Mouse (Mus musculus): Measurements from ENCODE around the gene Olfr573-ps1. TPM values are rescaled to one million over a fixed set of nuclear protein-coding genes. Genes with fewer than 3 reads are reported as not detected.

The Olfr573-ps1 gene
- polyA plus RNA-seq, 1 experiment from 2014 or later: not detected

- Histone ChIP-seq H3K27ac (ENCODE audit: low read depth, low read length) (no peak overlapping the region), H3K9me3 (ENCODE audit: control insufficient read depth, low read length) (no peaks in the 10 kb centered on the region), H3K36me3 (ENCODE audit: control insufficient read depth, insufficient read depth, low read length) (no peaks in the 10 kb centered on the region), H3K4me1 (replicated peaks; ENCODE audit: control insufficient read depth, insufficient read depth, low read length) (no peaks in the 10 kb centered on the region), H3K4me2 (replicated peaks; ENCODE audit: low read depth, low read length) (no peak overlapping the region), H3K4me3 (ENCODE audit: low read depth, low read length) (no peak overlapping the region), H3K9ac (ENCODE audit: low read depth, low read length) (no peak overlapping the region), H3K27me3 (ENCODE audit: control insufficient read depth, insufficient read depth, low read length) (no peaks in the 10 kb centered on the region)
- WGBS: 89% methylated on average over 1 of the region's 1 CpGs
- no peak for ATAC-seq (ENCODE audit: low FRiP score)
- no peak for DNase-seq (ENCODE audit: low spot score)
Measured at GRCm38 (mm10) chr7:102943417-102943816, 1.0 kb upstream of the Olfr573-ps1 start.

GRCm38 (mm10) chr7:102927105-102927504, 15.3 kb downstream of the Olfr573-ps1 start:
- H3K9me3 ChIP-seq (ENCODE audit: control insufficient read depth, low read length): no peaks in the 10 kb centered on the region
- ATAC-seq (ENCODE audit: low FRiP score): no peak
- no peaks in the 10 kb centered on the region for H3K4me1 ChIP-seq (replicated peaks; ENCODE audit: control insufficient read depth, insufficient read depth, low read length)
- no peaks in the 10 kb centered on the region for H3K27me3 ChIP-seq (ENCODE audit: control insufficient read depth, insufficient read depth, low read length)
- H3K9ac ChIP-seq (ENCODE audit: low read depth, low read length): no peak overlapping the region
- H3K4me3 ChIP-seq (ENCODE audit: low read depth, low read length): no peak overlapping the region
- 79% methylated on average over 3 of the region's 3 CpGs for WGBS
- H3K4me2 ChIP-seq (replicated peaks; ENCODE audit: low read depth, low read length): no peak overlapping the region
- H3K27ac ChIP-seq (ENCODE audit: low read depth, low read length): no peak overlapping the region
- DNase-seq (ENCODE audit: low spot score): no peak
- no peaks in the 10 kb centered on the region for H3K36me3 ChIP-seq (ENCODE audit: control insufficient read depth, insufficient read depth, low read length)

- no peak within 1 kb of the TSS for H3K9ac ChIP-seq (ENCODE audit: low read depth, low read length)
- H3K9me3 ChIP-seq (ENCODE audit: control insufficient read depth, low read length): no peaks in the 10 kb centered on the region
- H3K4me3 ChIP-seq (ENCODE audit: low read depth, low read length): no peak within 1 kb of the TSS
- no peak for DNase-seq (ENCODE audit: low spot score)
- no peaks in the 10 kb centered on the region for H3K27me3 ChIP-seq (ENCODE audit: control insufficient read depth, insufficient read depth, low read length)
- ATAC-seq (ENCODE audit: low FRiP score): no peak
- no peaks in the 10 kb centered on the region for H3K36me3 ChIP-seq (ENCODE audit: control insufficient read depth, insufficient read depth, low read length)
- no peak within 1 kb of the TSS for H3K4me2 ChIP-seq (replicated peaks; ENCODE audit: low read depth, low read length)
- WGBS: 74% methylated on average over 1 of the region's 1 CpGs
- no peak within 1 kb of the TSS for H3K27ac ChIP-seq (ENCODE audit: low read depth, low read length)
- no peaks in the 10 kb centered on the region for H3K4me1 ChIP-seq (replicated peaks; ENCODE audit: control insufficient read depth, insufficient read depth, low read length)
Measured at GRCm38 (mm10) chr7:102924109-102924508, 18.3 kb downstream of the Olfr573-ps1 start, which contains the start of gene Olfr572. Gene Olfr572 (plus strand): TSS chr7:102924409.

DNA sequence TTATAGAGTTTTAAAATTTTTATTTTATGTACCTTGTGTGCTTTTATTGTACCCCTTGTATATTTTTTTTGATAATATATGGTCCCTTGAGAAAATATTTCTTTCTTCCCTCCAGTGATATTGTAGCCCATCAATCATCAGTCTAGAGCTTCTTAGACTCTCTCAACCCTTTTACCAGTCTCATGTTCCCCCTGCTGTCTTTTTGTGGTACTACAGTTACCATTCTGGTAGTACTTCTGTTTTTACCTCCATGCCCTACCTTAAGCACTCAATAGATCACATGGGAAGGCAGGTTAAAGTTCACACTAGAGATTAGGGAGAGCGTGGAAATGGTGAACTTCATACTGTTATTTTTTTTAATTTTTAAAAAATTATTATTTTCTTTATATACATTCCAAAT, 22.7 kb downstream of the Olfr573-ps1 start:
- H3K36me3 ChIP-seq (ENCODE audit: control insufficient read depth, insufficient read depth, low read length): no peaks in the 10 kb centered on the region
- DNase-seq (ENCODE audit: low spot score) (peak; percentile 79), ATAC-seq (ENCODE audit: low FRiP score) (peak; percentile 70)
- H3K9ac ChIP-seq (ENCODE audit: low read depth, low read length): no peak overlapping the region
- no peaks in the 10 kb centered on the region for H3K4me1 ChIP-seq (replicated peaks; ENCODE audit: control insufficient read depth, insufficient read depth, low read length)
- no peak overlapping the region for H3K4me3 ChIP-seq (ENCODE audit: low read depth, low read length)
- no peak overlapping the region for H3K4me2 ChIP-seq (replicated peaks; ENCODE audit: low read depth, low read length)
- 11% methylated on average over 1 of the region's 1 CpGs for WGBS
- H3K9me3 ChIP-seq (ENCODE audit: control insufficient read depth, low read length): no peaks in the 10 kb centered on the region
- no peaks in the 10 kb centered on the region for H3K27me3 ChIP-seq (ENCODE audit: control insufficient read depth, insufficient read depth, low read length)
- no peak overlapping the region for H3K27ac ChIP-seq (ENCODE audit: low read depth, low read length)

DNA sequence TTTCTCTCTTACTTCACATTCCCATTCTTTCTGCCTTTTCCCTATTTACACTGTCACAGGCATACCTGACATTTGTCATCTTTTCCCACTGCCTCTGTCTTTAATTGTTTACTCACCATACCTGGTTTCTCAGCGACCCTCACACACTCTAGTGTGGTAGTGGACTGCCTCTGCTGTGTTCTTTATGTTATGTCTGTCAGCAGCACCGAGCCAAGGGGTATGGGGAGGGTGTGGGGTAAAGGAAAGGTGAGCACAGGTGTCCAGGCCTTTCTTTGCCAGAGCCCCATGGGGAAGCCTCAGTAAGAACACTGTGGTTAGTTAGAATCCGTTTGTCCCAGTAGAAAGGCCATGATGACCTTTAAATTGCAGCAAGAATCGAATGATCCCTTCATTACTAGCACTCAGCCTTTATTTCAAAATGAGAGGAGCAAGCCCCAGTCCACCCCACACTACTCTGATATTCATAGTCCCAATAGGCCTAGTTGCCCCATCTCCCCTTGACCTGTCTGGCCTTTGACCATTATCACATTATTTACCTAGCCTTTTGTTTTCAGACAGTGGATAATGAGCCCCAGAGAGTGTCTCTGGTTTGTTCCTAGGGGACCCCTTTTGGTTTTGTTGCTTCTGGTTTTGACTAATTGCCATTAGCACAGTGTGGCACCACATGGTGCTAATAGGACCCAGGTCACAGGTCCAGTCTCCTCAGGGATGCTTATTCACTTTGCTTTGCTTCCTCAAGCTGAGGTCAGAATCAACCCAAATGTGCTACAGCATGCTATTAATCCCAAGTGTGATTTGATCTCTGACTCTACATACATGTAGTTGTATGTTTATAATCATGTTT, 25.1 kb downstream of the Olfr573-ps1 start, which contains the start of gene Olfr571:
TSS of gene Olfr571 (minus strand) at position 505 of the 844 bp plus-strand sequence.
- no peaks in the 10 kb centered on the region for H3K9me3 ChIP-seq (ENCODE audit: control insufficient read depth, low read length)
- 65% methylated on average over 4 of the region's 4 CpGs for WGBS
- no peaks in the 10 kb centered on the region for H3K4me1 ChIP-seq (replicated peaks; ENCODE audit: control insufficient read depth, insufficient read depth, low read length)
- H3K27me3 ChIP-seq (ENCODE audit: control insufficient read depth, insufficient read depth, low read length): no peaks in the 10 kb centered on the region
- no peak within 1 kb of the TSS for H3K4me3 ChIP-seq (ENCODE audit: low read depth, low read length)
- H3K9ac ChIP-seq (ENCODE audit: low read depth, low read length): no peak within 1 kb of the TSS
- no peak within 1 kb of the TSS for H3K4me2 ChIP-seq (replicated peaks; ENCODE audit: low read depth, low read length)
- peak; percentile 72 for ATAC-seq (ENCODE audit: low FRiP score)
- DNase-seq (ENCODE audit: low spot score): peak; percentile 4
- H3K27ac ChIP-seq (ENCODE audit: low read depth, low read length): no peak within 1 kb of the TSS
- no peaks in the 10 kb centered on the region for H3K36me3 ChIP-seq (ENCODE audit: control insufficient read depth, insufficient read depth, low read length)

DNA sequence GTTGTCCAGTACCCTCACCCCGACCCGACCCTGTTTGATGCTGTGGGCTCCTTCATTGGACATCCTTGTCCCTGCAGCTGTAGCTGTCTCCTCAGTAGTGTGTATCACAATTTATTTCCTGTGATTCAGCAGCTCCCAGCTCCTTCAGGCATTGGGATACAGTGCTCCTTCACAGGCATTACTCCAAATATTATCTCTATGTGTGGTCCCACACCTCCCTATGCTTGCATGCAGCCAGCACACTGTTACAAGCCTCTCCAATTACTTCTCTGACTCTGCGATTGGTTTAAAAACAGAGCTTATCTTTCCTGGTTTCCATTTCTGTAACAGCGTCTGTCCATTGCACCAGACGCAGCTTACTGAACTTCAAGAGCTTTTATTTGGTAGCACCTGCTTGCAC, 26.0 kb downstream of the Olfr573-ps1 start:
- Histone ChIP-seq H3K4me1 (replicated peaks; ENCODE audit: control insufficient read depth, insufficient read depth, low read length) (no peaks in the 10 kb centered on the region), H3K4me2 (replicated peaks; ENCODE audit: low read depth, low read length) (no peak overlapping the region), H3K9ac (ENCODE audit: low read depth, low read length) (no peak overlapping the region), H3K27ac (ENCODE audit: low read depth, low read length) (no peak overlapping the region), H3K36me3 (ENCODE audit: control insufficient read depth, insufficient read depth, low read length) (no peaks in the 10 kb centered on the region), H3K9me3 (ENCODE audit: control insufficient read depth, low read length) (no peaks in the 10 kb centered on the region), H3K27me3 (ENCODE audit: control insufficient read depth, insufficient read depth, low read length) (no peaks in the 10 kb centered on the region), H3K4me3 (ENCODE audit: low read depth, low read length) (no peak overlapping the region)
- 85% methylated on average over 5 of the region's 5 CpGs for WGBS
- DNase-seq (ENCODE audit: low spot score): no peak
- ATAC-seq (ENCODE audit: low FRiP score): no peak

GRCm38 (mm10) chr7:102915261-102915660, 27.1 kb downstream of the Olfr573-ps1 start:
- 59% methylated on average over 1 of the region's 1 CpGs for WGBS
- H3K4me1 ChIP-seq (replicated peaks; ENCODE audit: control insufficient read depth, insufficient read depth, low read length): no peaks in the 10 kb centered on the region
- ATAC-seq (ENCODE audit: low FRiP score): no peak
- H3K4me3 ChIP-seq (ENCODE audit: low read depth, low read length): no peak overlapping the region
- H3K27me3 ChIP-seq (ENCODE audit: control insufficient read depth, insufficient read depth, low read length): no peaks in the 10 kb centered on the region
- no peak for DNase-seq (ENCODE audit: low spot score)
- no peak overlapping the region for H3K9ac ChIP-seq (ENCODE audit: low read depth, low read length)
- H3K4me2 ChIP-seq (replicated peaks; ENCODE audit: low read depth, low read length): no peak overlapping the region
- H3K9me3 ChIP-seq (ENCODE audit: control insufficient read depth, low read length): no peaks in the 10 kb centered on the region
- H3K27ac ChIP-seq (ENCODE audit: low read depth, low read length): no peak overlapping the region
- no peaks in the 10 kb centered on the region for H3K36me3 ChIP-seq (ENCODE audit: control insufficient read depth, insufficient read depth, low read length)

Measured in hindbrain, embryonic 11.5 days (tissue).